Mouse (Mus musculus) layer of hippocampus, adult 2 months (tissue): Measurements from ENCODE around the gene Tppp2. TPM values are rescaled to one million over a fixed set of nuclear protein-coding genes. Genes with fewer than 3 reads are reported as not detected.
A peak's percentile ranks its signal among the peaks of the same experiment; 100 is the strongest.
"Not testable (repeated sequence)": the region's sequence is repeated elsewhere in the genome, so short reads cannot be mapped to it uniquely, and the experiment has no call there.

Source experiments
- DNase-seq, 2 experiments: peaks; one replicate each; pipeline ENCODE4 v3.0.0; 2022; ENCODE audit warnings: low spot score in 2 of 2
- H3K27ac ChIP-seq: fragments of 200-600 bp; 2 replicates; pipeline ENCODE4 v1.8.1; 2022
- H3K4me3 ChIP-seq: fragments of 200-600 bp; 2 replicates; pipeline ENCODE4 v1.8.1; 2022; ENCODE audit warnings: mild to moderate bottlenecking
- CTCF ChIP-seq: fragments of 200-600 bp; conservative IDR thresholded peaks from 2 replicates; pipeline ENCODE4 v1.8.1; 2022; ENCODE audit warnings: antibody characterized with exemption, mild to moderate bottlenecking, moderate library complexity
- total RNA-seq, 2 experiments: library from RNA; stranded (reverse); gene quantifications; 2 replicates each; pipeline ENCODE4 v1.2.3; 2021

Gene Tppp2
- total RNA-seq, 2 experiments from 2014 or later = not detected

GRCm38 (mm10) chr14:51913960-51914762 is 4.1 kb upstream of the Tppp2 start, which contains the start of gene Ndrg2:
Ndrg2 (minus strand) TSS chr14:51914158.
- peak within 1 kb of the TSS; percentile 78 for H3K4me3 ChIP-seq
- no peak for TF ChIP-seq CTCF
- peak; percentile 72 to 81 for DNase-seq
- peak within 1 kb of the TSS; percentile 97 for H3K27ac ChIP-seq

DNA sequence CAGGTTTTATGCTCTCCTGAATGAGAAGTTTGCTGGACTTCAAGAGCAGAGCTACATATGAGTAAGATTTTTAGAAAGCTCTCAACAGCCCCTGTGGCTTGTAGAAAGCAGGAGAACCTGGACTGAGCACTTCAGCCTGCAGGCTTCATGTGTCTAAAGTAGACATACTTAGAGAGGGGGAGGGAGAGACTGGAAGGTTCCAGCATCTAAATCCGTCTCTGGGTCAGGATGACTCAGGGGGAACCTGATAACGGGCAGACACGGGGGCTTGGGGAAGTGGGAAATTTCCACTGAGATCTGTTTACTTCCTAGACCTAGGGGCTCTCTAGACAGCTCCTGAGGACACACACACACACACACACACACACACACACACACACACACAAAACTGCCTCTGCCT is 3.2 kb upstream of the Tppp2 start:
- Histone ChIP-seq H3K27ac (peak overlapping the region; percentile 92), H3K4me3 (no peak overlapping the region)
- TF ChIP-seq CTCF = no peak
- no peak for DNase-seq

DNA sequence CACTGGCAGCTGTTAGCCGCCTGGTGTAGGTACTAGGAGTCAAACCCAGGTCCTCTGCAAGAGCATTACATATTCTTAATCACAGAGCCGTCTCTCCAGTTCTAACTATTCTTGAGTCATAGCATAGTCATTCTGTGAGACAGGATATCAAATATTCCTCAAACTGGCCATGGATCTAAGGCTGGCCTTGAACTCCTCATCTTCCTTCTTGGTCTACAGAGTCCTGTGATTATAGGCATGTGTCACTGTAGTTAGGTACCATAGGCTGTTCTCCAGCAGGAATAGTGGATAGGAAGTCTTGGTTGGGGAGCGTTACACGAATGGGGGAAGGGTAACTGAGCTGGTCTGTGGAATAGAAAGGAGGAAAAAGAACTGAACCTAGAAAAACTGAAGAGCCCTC is 1.7 kb upstream of the Tppp2 start:
- DNase-seq = no peak
- Histone ChIP-seq H3K4me3 (no peak overlapping the region), H3K27ac (no peak overlapping the region)
- TF ChIP-seq CTCF = no peak

DNA sequence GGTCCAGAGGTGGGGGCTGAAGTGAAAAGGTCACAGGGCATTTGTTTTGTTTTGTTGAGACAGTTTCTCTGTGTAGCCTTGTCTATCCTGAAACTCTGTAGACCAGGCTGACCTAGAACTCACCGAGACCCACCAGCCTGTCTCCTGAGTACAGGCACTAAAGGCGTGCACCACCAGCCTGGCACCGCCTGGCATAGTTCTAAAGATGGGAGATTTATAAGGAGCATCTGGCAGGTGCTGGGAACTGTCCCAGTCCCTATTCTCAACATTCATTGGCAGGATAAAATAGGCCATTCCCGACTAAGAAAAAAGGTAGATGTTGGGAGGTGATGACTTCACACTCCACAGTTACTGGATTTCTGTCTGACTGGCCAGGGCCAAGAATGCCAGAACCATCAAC is 741 bp downstream of the Tppp2 start:
- no peak overlapping the region for H3K4me3 ChIP-seq
- H3K27ac ChIP-seq = no peak overlapping the region
- DNase-seq = no peak
- no peak for TF ChIP-seq CTCF

- Histone ChIP-seq H3K27ac (peak overlapping the region; percentile 86), H3K4me3 (no peak overlapping the region)
- DNase-seq = peak; percentile 61 to 74
- no peak for TF ChIP-seq CTCF
These were observed 3.7 kb downstream of the Tppp2 start for GRCm38 (mm10) chr14:51921759-51922570.

DNA sequence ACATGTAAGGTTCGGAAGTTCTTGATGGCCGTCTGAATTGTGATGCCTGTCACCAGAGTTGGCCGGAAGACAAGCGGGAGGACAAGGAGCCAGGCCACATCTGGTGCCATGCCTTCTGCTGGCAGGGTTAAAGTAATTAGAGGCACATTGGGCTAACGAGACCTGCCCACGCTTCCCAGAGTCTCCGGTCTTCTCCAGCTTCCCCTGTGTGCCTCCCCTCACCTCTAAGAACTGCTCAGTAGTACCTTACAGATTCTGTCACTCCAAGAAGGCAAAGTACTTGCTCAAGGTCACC is 4.3 kb downstream of the Tppp2 start, which contains the start of gene Rnase13:
TSS of gene Rnase13 (minus strand) at position 203 of the 295 bp plus-strand sequence.
- DNase-seq = no peak
- Histone ChIP-seq H3K27ac (peak within 1 kb of the TSS; percentile 86), H3K4me3 (no peak within 1 kb of the TSS)
- TF ChIP-seq CTCF = no peak

GRCm38 (mm10) chr14:51922910-51923309 is 4.7 kb downstream of the Tppp2 start:
- peak overlapping the region; percentile 86 for H3K27ac ChIP-seq
- TF ChIP-seq CTCF = no peak
- no peak for DNase-seq
- no peak overlapping the region for H3K4me3 ChIP-seq

DNA sequence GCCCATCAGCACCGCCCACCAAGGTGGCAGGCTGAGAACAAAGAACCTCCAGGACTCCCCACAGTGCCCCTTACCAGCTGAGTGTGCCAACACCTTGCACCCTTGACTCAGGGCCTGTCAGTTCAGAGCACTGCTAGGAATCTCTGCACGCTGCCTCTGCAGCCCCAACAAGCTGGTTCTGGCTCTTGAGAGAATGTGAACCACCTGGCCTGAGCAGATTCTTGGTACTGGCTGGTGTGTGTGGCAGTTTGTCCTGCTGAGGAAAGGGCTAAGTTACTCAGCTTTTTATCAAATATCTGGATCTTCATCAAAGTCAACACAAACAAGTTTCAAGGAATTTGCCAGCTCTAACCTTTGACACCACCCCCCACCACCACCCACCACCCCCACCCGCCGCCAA is 5.3 kb downstream of the Tppp2 start:
- DNase-seq = no peak
- Histone ChIP-seq H3K4me3 (no peak overlapping the region), H3K27ac (peak overlapping the region; percentile 86)
- no peak for TF ChIP-seq CTCF

DNA sequence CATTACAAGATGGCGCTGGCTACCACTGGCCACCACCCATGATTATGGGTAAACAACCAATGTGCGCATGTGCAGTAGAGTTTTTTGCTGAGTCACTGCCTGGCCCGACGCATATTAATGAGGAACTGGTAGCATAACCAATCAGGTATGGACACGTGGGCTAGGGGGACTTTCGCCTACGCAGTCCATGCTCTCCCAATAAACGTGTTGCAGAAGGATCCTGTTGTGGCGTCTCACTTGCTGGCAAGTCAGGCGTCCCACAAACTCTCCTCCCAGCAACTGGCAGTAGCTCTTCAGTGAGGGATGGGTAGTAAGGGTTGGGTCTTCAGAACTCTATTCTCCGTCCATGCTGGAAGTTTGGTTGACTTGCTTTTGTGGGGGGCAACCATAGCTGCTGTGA is 8.7 kb downstream of the Tppp2 start:
- DNase-seq, H3K4me3 ChIP-seq: not testable (repeated sequence)

DNA sequence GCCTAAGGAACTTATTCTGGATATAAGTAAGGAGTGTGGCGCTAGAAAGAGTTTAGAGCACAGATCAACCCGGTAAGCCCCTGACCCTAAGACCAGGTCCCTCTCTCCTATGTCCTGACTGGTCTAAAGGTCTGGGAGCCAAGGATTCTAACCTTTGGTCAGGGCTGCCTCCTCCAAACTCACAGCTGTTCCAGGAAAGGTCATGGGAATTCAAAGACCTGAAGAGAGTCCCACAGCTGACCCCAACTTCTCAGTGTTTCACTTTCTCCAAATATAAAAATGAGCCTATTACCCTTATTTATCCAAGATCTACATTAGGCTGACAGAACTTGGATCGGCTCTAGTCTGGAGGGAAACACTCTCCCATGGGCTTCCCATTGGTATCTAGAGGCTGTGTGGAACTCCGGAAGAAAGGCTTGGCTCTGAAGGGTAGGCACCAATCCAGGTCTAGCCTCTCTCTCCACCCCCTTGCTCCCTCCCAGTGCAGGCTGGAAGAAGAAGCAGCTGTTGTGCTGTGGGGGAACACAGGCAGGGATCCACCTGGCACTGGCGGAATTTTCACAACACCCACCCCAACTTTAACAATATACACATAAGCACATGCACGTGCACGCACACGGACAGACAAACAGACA is 11.2 kb downstream of the Tppp2 start:
- Histone ChIP-seq H3K4me3 (no peak overlapping the region; the same call in 1 of the 2 replicates), H3K27ac (peak overlapping the region; percentile 89)
- DNase-seq = peak; percentile 64 to 73
- TF ChIP-seq CTCF = no peak

More for the DNA sequence above, 8.7 kb downstream of the Tppp2 start:
- not testable (repeated sequence) for H3K27ac ChIP-seq

- TF ChIP-seq CTCF = peak; percentile 51
- no peak for DNase-seq
- Histone ChIP-seq H3K27ac (peak overlapping the region; percentile 89), H3K4me3 (no peak overlapping the region; the same call in 1 of the 2 replicates)
These were observed 11.7 kb downstream of the Tppp2 start for GRCm38 (mm10) chr14:51929968-51930367.

DNA sequence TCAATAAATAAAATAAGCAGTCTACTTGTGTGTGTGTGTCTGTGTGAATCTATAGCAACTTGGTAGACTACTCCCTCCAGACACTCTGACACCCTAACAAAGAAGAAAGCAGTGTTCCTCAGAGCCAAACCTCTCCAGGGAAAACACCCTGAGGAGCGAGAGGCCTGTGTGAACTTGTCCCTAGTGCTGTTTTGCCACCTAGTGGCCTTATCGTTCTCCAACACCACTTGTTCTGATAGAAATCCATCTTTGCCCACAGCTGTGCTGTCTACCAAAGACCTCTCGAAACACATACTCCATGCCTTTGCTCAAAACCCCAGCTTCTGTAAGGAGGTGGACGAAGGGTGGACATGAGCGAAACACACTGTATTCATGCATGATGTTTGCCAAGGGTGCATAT is 12.6 kb downstream of the Tppp2 start:
- Histone ChIP-seq H3K4me3 (no peak overlapping the region), H3K27ac (peak overlapping the region; percentile 89)
- TF ChIP-seq CTCF = peak; percentile 87
- DNase-seq = peak; percentile 66 to 72
